Mouse (Mus musculus): ENCODE data around the gene Lpar1.

GRCm38 (mm10) chr4:58571661-58572060, 18.0 kb upstream of the Lpar1 start:
- TF ChIP-seq CTCF (IDR thresholded peaks at IDR 0.05; ENCODE audit: low read depth) (no peak), EP300 (IDR thresholded peaks at IDR 0.05; ENCODE audit: low read depth) (no peak)
